Mouse (Mus musculus): ENCODE results near the gene Gm11020.

GRCm38 (mm10) chr8:104304962-104305361 lies 16.4 kb upstream of the Gm11020 start:
- no peak for TF ChIP-seq CTCF (IDR thresholded peaks at IDR 0.05; ENCODE audit: control insufficient read depth, insufficient read depth, insufficient read length)
- no peak for TF ChIP-seq FOSL1 (IDR thresholded peaks at IDR 0.05; ENCODE audit: insufficient read depth, low read length, poor library complexity, severe bottlenecking)
